Mouse (Mus musculus): Measurements from ENCODE around the gene Synm.

Gene Synm

DNA sequence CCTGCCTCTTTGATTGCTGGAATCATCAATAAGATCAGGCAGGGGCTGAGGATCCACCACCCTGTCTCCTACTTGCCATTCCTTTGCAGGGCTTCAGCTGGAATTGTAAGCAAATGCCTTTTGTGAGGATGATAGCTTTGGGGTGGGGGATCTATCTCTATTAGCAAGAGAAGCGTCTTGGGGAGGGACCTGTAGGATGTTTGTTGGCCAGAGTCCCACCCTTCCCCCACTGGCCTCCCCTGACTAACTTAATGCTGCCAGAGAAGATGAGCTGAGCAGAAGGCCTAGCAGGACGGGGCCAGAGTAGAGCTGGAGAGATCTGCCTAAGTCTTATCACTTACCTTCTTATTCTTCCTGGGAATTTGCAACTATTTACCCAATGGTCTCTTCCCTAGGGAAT, 37.4 kb downstream of the Synm start:
- ChIA-PET CTCF (interaction anchor here (0.5 to 1.3 kb wide), 12 partner anchors 15 to 521 kb away, joined by 3 to 10 read pairs (median 4); partner anchors contain the start of gene Synm (in 2 of the 4)), POLR2A (interaction anchor here (0.6 to 1.9 kb wide), 12 partner anchors 8 to 579 kb away, joined by 3 to 8 read pairs (median 4); partner anchors contain the start of gene Synm (in 2 of the 4))

DNA sequence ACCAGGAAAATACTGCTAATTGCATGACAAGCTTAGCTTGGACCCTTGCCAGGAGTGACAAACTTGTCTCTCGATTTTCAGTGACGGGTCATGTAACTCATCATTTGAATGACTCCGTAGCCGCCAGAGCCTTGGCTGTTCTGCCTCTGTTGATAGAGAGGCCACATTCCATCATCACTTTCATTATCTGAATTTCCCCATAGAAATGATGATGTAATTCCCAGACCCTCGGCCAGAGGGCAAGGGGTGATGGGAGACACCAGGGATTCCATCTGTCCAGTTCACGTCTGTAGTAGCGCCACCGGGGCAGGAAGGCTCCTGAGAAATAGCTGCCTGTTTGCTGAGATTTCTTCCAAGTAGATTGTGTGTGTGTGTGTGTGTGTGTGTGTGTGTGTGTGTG, 40.7 kb downstream of the Synm start:
- ChIA-PET POLR2A (interaction anchor here in 3 of 4 experiments (0.6 to 1.6 kb wide), 5 partner anchors 12 to 148 kb away, joined by 3 to 4 read pairs (median 3); partner anchors contain the start of gene Synm (in 1 of the 3)), CTCF (no interaction called here)

DNA sequence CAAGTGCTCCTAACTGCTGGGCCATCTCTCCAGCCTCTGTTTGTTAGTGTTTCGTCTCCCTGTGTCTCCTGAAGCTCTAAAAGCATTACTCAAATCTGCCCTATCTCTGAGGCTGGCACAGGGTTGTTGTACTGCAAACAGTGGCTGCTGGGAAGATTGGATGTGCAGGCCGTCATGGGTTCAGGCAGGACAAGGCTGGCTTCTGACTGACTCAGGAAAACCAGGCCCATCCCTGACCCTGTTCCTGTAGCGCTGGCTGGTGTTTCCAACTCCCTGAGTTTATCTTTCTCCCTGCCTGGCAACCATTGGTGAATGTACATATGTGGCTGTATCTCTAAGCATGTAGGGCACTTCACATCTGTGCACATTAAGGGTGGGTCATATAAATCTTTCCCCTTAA, 42.0 kb downstream of the Synm start:
- POLR2A ChIA-PET = no interaction called here
- CTCF ChIA-PET = interaction anchor here in 1 of 4 experiments (0.6 to 0.8 kb wide), 2 partner anchors 13 to 42 kb away, joined by 3 read pairs; partner anchors contain the start of gene Synm

DNA sequence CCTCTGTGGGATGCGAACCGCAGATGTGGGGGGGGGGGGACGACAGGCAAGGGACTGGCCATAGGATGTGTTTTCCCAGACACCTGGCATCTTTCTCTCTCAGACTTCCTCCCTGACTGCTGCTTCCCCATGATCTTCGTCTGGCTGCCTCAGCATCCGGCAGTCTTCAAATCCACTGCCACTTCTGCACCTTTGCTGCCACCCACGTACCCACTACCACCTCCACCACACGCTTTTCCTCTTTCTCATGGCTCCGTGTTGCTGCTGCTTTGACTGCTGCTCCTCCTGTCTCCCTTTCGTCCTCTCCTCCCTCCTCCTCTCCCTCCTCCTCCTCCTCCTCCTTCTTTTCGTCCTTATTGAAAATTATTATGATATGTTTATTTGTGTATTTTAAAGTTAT, 42.6 kb downstream of the Synm start:
- POLR2A ChIA-PET = interaction anchor here in 1 of 4 experiments (0.6 kb wide), 1 partner anchor 60 kb away, joined by 3 read pairs; no protein-coding TSS in a partner anchor
- CTCF ChIA-PET = interaction anchor here in 1 of 4 experiments (0.6 kb wide), 1 partner anchor 54 kb away, joined by 11 read pairs; no protein-coding TSS in a partner anchor

DNA sequence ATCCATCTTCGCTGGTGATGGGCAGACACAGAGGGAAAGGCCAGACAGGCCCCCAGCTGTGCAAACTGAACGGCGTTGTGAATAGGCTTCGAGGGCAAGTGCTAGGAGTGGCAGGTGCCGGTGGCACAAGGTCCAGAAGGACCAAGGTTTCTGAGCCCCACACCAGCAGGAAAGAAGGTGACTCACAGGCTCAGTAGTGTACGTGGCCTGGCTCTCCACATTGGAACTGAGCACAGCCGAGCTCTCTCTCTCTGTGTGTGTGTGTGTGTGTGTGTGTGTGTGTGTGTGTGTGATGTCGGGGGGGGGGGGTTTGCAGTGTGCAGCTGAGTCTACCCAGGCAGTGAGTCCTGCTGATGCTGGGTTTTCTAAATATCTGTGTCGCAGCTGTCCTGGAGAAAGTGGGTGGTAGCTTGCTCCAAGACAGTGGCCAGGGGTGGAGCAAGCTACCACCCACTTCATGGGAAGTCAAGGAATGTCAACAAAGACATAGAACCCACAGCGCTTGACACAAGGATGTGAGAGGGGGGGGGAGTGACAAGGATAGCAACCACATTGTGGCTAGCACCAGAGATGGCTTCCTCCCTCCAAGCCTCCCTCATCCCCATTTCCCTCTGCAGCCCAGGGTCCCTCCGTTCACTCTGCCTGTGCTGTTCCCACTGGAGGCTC, 43.2 kb downstream of the Synm start:
- POLR2A ChIA-PET = interaction anchor here in 1 of 4 experiments (0.6 kb wide), 1 partner anchor 60 kb away, joined by 3 read pairs; no protein-coding TSS in a partner anchor
- CTCF ChIA-PET = interaction anchor here in 2 of 4 experiments (0.6 to 1.0 kb wide), 2 partner anchors 43 to 54 kb away, joined by 3 to 11 read pairs; partner anchors contain the start of gene Synm (in 1 of the 2)

DNA sequence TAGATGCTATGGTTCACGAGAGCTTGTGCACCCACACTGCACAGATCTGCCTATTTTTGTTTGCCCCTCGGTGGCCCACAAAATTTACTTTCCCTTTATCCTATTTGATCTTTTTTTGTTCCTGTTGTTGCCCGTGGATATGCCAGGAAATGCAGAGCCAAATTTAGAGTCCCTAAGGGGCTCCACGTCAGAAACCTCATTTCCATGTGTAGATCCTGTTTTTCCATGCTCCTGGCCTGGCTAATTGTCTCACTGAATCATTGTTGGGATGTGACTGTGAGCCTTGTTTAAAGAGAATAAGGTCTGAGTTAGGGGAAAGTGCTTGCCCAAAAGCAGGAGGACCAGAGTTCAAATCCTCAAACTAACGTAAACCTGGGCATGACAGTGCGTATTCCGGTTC, 44.4 kb downstream of the Synm start:
- ChIA-PET POLR2A (interaction anchor here in 1 of 4 experiments (1.0 to 1.3 kb wide), 2 partner anchors 8 to 44 kb away, joined by 3 to 5 read pairs; partner anchors contain the start of gene Synm), CTCF (interaction anchor here in 2 of 4 experiments (0.6 to 1.0 kb wide), 2 partner anchors 44 to 1627 kb away, joined by 3 read pairs; partner anchors contain the start of gene Synm (in 1 of the 2))

DNA sequence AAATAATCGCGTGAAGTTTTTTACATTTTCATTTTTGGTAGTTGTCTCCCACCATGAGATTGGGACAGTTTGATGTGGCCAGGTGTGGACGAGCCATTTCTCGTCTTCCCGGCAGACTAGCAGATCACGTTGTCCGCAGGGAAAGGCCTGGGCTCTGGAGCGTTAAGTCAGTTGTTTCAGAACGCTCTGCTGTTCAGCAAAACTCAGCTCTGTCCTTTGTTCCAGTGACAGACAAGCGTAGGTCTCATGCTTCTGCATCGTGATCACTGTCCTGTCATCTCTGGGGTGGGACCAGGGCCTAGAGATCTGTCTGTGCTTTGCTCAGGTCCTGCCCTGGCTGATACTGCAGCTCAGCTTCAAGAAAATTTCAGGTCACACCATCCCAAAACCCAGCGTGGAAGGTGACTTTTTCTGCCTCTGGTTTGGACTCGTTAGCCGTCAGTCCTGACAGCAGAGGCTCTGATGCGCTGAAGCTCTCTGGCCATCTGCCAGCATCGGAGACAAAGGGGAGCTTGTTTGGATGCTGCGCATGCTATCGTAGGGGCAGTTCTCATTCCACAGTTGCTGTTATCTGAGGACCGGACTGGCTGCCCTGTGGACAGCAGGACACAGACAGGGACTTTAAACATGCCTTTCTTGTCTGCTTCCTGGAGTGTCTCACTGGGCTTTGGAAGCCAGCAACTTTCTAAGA, 45.6 kb downstream of the Synm start:
- ChIA-PET CTCF (interaction anchor here in 2 of 4 experiments (0.9 to 1.5 kb wide), 3 partner anchors 45 to 55 kb away, joined by 3 to 4 read pairs (median 3); partner anchors contain the start of gene Synm (in 2 of the 2)), POLR2A (interaction anchor here in 3 of 4 experiments (0.7 to 1.4 kb wide), 3 partner anchors 8 to 45 kb away, joined by 3 to 5 read pairs (median 3); partner anchors contain the start of gene Synm (in 1 of the 3))

DNA sequence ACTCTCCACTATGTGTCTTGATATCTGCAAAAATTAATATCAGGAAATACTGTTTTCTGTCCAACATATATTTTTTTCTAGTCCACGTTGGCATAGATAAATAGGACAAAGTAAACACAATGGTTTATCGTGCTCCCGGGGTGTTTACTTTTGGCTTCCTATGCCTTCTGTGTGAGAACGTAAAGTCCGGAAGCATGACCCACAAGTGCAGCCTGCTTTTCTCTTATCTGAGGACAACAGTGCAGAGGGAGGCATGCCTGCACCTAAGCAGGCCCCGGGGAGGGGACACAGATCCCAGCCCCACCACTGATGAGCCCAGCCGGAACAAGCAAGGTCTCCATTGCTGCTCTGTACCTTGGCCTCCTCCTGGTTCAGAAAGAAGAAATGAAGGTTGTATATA, 49.3 kb downstream of the Synm start:
- ChIA-PET CTCF (no interaction called here), POLR2A (no interaction called here)

DNA sequence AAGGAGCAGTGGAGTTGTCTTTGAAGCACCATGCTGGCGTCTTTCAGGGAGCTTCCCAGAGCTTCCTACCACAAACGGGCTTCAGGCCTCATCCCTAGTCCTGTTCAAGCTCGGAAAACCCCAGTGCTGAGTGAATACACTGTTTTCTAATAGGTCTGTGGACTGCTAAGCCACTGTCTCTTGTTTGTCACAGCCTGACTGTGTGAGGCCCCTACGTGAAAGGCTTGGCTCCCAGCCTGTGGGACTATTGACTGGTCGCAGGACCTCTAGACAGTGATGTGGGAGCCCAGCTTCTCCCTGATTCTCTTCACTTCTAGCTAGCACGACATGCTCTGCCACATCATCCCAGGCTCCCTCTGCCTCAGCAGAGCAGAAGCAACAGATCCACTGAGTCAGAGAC, 51.4 kb downstream of the Synm start:
- CTCF ChIA-PET = no interaction called here
- POLR2A ChIA-PET = interaction anchor here in 1 of 4 experiments (1.6 kb wide), 1 partner anchor 12 kb away, joined by 7 read pairs; no protein-coding TSS in a partner anchor

DNA sequence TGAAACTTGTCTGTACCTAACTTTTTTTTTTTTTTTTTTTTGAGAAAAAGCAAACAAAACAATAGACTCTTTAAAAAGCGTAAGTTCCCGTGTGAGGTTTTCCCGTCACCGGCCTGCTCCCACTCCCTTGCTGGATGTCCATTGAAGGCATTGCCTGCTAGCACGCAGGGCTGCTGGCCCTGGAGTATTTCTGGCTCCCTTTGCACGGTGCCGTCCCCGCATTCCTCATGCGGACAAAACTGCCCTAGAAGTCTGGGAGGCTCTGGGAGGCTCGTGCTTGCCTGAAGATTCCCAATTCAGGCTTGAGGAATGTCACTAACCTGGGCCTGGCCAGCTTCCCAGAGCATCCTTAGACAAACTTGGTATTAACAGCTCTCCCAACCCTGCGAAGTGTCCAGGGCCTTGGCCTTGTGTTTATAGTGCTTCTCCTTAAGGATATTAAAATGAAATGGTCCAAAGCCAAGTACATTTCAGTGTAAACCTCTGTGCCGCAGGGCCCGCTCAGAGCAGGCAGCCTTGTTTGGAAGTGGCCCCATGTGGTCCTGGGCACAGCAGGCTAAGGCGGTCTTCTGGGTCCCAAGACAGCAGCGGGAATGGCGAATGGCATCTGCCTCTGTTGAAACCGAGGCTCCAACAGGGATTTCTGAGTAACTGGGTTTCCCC, 58.2 kb downstream of the Synm start:
- POLR2A ChIA-PET = interaction anchor here in 1 of 4 experiments (0.7 kb wide), 1 partner anchor 30 kb away, joined by 3 read pairs; no protein-coding TSS in a partner anchor
- CTCF ChIA-PET = interaction anchor here in 1 of 4 experiments (0.9 to 1.0 kb wide), 2 partner anchors 29 to 231 kb away, joined by 3 to 6 read pairs; no protein-coding TSS in a partner anchor

DNA sequence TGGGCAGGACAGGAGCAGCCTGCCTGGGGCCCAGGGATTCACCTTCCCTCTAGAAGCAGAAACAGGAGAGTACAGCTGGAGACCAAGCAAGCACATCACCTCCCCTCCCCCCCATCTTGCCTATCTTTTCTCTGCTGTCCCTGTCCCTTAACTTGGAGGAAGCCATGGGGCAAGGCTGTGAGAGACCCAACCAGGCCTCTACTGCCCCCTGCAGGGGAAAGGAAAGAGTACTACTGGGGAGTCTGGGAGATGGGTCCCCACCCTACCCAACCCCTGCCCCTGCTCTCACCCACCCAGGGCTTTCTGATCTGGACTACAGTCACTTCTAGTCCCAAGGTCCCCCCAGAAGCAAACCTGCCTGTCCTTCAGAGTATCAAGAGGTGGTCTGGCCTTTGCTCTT, 58.7 kb downstream of the Synm start:
- ChIA-PET CTCF (interaction anchor here in 1 of 4 experiments (0.9 kb wide), 1 partner anchor 231 kb away, joined by 6 read pairs; no protein-coding TSS in a partner anchor), POLR2A (no interaction called here)

DNA sequence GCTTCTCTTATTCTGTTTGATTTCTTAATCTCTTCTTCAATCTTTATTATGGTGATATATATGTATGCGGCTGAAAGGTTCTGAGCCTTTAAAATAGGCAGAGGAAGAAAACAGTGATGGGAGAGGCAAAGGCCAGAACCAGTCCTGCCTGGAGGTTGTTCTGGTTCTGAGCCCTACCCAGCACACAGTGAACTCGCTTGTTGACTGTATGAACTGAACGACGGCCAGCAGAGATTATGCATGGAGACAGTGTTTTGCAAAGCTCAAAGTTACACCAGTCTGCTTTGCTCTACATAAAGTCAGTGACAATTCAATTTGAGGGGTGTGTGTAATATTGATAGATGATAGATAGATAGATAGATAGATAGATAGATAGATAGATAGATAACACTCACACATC, 60.2 kb downstream of the Synm start:
- CTCF ChIA-PET = interaction anchor here in 1 of 4 experiments (0.8 kb wide), 1 partner anchor 60 kb away, joined by 3 read pairs; the partner anchor contains the start of gene Synm

DNA sequence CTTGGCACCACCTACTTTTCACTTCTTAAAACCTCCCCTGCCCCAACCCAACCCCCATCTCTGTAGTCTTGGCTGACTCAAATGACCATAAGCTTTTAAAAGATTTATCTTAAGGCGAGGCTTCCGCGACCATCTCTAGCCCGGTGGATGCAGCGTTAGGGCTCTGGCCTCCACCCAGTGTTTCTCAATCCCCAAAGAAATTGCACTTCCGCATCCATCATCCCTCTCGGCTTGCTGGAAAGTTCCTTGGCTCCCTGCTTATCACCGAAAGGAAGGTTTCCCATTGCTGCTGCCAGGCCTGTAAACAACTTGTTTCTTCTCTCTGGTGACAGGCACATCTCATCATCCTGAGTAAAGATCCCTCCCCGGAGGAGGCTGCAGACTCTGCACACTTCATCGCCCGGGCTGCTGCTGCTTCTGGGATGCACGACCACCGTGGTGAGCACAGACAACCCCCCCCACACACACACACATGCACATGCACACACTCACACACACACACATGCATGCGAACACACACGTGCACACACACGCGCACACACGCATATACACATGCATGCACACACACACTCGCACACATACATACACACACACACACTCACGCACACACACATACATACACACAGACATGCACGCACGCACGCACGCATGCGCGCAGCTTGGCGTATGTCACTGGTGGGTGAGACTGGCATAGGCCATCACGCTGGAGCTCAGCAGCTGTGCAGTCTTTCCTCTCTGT, 61.5 kb downstream of the Synm start:
- POLR2A ChIA-PET = interaction anchor here in 1 of 4 experiments (0.6 to 1.2 kb wide), 4 partner anchors 11 to 253 kb away, joined by 3 to 4 read pairs (median 3); partner anchors contain the start of gene Synm
- CTCF ChIA-PET = interaction anchor here in 2 of 4 experiments (0.8 to 0.9 kb wide), 2 partner anchors 25 to 61 kb away, joined by 3 read pairs; partner anchors contain the start of gene Synm (in 1 of the 2)

More for the DNA sequence above, 60.2 kb downstream of the Synm start:
- POLR2A ChIA-PET = interaction anchor here in 1 of 4 experiments (1.0 kb wide), 1 partner anchor 12 kb away, joined by 3 read pairs; no protein-coding TSS in a partner anchor

DNA sequence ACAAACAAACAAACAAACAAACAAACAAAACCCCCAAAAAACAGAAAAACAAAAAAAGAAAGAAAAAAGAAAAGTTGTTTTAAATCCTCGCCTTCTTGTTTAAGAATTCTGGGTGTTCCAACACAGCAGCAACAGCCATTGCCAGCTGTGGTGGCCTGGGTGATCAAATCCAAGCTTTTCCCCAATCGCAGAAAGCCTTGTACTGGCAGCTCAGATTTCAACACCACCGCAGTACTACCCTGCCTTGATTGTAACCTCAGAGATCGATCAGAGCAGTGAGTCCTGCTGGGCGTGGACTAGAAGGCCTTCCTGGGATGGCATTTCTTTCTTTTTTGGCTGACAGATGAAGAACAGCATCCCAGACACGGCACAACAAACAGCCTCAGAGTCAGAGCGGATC, 63.6 kb downstream of the Synm start:
- ChIA-PET POLR2A (no interaction called here), CTCF (no interaction called here)

DNA sequence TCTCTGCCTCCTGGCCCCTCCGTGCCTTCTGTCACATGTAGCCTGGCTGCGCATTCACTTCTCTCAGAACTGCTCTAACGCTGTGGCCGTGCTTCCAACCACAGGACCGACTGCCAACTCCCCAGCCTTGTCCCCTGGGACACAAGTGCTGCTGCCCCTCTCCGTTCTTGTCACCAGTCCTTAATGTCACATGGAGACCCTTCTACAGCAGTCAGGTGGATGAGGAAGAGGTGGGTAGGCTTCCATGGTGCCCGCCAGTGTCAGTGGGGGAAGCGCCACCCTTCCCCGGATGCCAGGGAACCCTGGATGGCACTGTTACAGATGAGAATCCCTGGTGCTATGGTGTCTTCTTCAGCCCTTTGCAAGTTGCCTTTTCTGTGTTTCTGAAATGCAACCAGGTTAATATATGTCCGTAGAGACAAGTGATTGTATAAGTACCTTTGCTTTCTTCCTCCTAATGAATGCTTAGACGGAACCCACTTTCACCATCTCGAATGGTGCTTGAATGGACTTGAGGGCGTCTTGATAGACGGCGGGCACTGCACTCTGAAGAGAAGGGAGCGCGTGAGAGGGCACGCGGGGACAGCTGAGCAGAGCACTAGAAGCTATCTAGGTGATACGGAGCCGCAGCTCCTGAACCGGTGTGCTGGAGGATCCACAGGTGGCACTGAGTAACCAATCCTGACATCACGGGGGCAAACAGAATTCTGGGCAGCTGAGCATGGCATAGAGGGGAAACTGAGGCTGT, 66.6 kb downstream of the Synm start:
- POLR2A ChIA-PET = no interaction called here
- CTCF ChIA-PET = interaction anchor here in 2 of 4 experiments (1.2 to 1.8 kb wide), 3 partner anchors 20 to 66 kb away, joined by 3 to 7 read pairs (median 6); partner anchors contain the start of gene Synm (in 1 of the 2)

DNA sequence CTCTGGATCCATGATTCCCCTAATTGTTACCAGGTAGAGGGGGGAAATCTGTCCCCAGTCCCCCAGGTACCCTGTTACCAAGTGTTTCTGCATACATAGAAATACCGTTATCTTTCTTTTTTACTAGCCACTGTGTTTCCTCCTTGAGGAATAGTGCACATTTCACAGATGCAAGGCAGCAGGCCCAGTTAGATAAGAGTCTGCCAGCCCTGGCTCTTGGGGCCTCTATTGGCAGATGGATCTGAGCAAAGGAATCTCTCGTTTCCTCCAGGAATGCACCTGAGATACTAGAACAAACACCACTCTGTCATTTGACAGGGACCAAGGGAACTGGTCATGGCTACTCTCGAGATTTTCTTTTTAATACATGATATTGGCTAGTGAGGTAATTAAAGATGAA, 67.4 kb downstream of the Synm start:
- ChIA-PET CTCF (interaction anchor here in 1 of 4 experiments (1.5 kb wide), 1 partner anchor 66 kb away, joined by 6 read pairs; no protein-coding TSS in a partner anchor), POLR2A (interaction anchor here in 2 of 4 experiments (0.6 kb wide), 3 partner anchors 9 to 951 kb away, joined by 3 to 10 read pairs (median 6); no protein-coding TSS in a partner anchor)

DNA sequence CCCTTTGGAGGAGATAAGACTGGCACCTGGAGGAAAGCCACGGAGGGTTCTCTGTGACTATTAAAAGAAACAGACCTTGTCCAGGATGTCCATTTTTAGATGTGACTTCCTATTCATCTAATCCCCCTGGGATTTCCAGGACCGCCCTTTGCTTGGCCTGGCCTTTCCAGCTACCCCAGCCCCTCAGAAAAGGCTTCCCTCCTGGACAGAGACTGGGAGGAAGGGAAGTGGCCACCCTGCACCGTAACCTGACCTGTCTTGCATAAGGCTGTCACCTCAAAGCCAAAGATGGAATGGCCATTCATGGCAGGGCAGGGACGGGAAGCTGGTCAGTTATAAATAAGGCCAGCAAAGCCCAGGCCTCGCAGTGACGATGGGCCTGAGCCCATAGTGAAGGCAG, 68.5 kb downstream of the Synm start:
- CTCF ChIA-PET = interaction anchor here in 1 of 4 experiments (1.5 kb wide), 1 partner anchor 19 kb away, joined by 4 read pairs; no protein-coding TSS in a partner anchor
- POLR2A ChIA-PET = no interaction called here
